Mouse (Mus musculus): ENCODE results near the gene Fxyd7.

Fxyd7 gene

DNA sequence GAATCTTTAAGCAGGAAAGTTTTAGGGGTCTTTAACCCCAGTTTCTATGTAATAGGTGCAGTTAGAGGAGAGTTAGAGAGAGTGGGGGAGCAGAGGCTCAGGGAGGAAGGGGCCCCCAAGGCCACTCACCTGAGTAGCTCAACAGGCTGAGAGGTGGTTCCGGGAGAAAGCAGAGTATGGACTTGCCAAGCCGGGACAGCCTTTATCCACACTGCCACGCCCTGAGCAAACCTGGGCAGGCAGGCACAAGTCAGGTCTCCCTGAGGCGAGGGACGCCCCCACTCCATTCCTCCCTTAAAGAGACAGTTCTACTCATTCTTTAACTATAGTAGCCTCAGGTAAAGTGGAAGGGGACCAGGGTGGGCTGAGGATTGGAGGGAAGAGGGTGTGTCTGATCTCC lies 25.2 kb upstream of the Fxyd7 start, which contains the start of gene Fxyd3:
TSS of gene Fxyd3 (minus strand) at position 213 of the 400 bp plus-strand sequence.
- DNase-seq (ENCODE audit: low spot score), result no peak

DNA sequence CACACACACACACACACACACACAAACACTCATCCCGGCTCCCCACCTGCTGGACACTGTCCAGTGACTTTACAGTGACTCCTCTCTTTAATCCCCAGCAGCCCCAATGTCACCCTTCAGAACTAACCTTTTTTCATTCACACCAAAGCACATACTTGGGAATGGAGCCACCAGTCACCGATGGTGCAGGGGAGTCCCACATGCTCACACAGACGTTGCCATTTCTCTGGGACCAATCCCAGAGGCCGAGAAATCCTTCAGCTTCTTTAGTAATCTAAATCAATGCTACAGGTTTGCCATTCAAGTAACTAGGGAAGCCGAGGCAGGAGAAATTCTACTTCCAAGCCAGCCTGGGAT lies 23.4 kb upstream of the Fxyd7 start:
- no peak for DNase-seq (ENCODE audit: low spot score)

DNA sequence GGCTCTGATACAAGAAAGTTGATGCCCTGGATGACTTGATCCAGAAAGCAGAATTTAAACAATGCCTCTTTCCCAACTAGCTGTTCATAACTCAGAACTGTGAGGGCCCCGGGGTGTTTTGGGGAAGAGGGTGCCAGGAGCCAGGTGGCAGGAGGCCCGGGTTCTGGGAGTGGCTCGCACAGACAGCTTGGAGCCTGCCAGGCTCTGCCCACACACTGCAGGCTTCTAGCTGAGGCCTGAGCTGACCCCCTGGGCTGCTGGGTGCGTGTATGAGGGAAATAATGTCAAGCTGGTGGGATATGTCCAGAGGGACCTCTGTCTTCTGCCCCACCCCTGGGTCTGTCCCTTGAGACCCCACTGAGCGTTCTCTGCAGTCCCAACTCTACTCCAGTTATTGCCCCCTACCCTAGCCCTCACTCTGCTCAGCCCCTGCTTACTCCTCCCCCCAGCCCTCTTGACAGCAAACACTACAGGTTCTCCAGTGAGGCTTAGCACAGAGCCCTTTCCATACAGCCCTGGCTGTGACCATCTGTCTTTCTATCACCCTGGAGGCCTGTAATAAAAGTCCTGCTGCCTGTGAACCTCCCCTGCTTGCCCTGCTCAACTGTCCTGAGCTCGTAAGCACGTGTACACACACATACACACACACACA lies 22.9 kb upstream of the Fxyd7 start:
- DNase-seq (ENCODE audit: low spot score), result no peak

DNA sequence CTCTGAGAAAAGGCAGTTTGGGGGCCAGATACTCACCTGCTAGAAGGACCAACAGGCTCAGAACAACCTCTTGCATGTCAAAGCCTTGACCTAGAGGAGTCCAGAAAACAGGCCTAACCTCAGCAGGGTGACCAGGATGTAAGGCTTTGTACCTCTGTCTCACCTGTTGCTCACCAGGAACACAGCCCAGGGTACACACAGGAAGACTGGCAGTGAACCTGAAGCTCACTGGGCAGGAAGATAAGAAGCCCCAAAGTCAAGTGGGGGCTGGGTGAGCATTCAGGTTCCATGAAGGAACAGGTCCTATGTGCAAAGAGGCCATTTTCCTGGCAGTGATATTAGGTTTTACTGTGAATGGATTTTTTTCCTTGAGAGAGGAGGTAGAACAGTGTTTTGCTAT lies 22.3 kb upstream of the Fxyd7 start:
- no peak for DNase-seq (ENCODE audit: low spot score)

DNA sequence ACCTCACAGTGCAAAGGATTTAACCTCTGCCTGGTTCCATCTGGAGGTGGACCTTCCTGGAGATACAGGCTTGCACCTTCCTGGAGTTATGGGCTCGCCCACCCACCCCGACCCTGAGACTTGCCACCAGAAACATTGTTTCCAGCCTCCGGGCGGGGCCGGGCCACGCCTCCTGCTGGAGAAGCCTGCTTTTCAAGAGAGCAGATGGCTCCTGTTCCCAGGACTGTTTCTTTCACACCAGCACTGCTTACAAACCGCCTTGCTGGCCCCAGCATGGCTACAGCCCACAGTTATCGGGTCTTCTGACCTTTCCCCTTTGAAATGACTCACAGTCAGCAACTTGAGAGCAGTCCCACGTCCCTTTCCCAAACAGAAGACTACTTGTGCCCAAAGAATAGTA lies 21.1 kb upstream of the Fxyd7 start:
- DNase-seq (ENCODE audit: low spot score), result no peak

DNA sequence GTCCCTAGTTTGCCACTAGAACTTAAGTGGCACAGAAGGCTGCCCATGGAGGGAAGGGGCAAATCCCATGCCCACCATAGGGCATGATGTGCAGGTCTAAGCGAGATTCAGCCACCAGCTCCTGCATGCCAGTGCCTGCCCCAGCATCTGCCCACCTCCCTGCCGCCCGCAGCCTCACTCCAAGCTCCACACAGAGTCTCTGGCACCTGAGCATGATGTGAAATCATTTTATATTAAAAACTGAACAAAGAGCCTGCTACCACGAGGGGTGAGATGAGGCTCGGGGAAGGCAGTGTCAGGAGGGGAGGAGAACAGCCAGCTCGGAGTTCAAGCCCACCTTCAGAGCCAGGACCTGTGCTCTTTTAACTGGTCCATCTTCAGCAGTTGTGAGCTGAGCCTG lies 19.1 kb upstream of the Fxyd7 start:
- no peak for DNase-seq (ENCODE audit: low spot score)

DNA sequence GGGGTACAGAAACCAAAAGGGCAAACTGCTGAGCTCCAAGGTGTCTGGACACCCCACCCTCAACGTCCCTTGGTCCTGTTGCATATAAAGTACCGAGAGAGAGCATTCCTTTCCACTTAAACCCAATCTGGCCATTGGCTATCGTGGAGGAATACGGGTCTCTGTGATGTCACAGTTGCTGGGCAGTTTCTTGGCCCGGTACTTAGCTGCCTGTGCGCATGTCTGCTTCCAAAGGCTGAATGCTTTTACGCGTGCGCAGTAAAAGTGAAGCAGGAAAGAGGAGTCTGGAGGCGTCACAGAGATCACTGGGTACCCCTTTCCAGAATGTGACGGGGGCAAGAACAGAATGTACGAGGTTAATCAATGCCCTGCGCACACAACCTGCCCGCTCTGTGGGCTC lies 18.2 kb upstream of the Fxyd7 start:
- no peak for DNase-seq (ENCODE audit: low spot score)

DNA sequence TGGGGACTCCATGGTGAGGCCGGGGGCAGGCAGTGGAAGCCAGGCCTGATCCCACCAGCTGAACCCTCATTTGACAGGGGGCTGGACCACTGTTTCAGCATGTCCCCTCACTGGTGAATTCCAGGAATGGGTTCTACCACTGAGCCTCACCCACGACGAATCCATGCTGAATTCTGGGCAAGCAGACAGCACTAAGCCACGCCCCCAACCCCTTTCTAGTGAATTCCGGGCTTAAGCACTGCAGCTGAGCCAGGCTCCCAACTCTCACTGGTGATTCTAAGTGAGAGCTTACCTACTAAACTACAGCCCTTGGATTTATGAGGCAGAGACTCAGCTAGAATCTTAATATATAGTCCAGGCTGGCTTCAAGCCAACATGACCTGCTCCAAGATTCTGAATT lies 16.6 kb upstream of the Fxyd7 start:
- DNase-seq (ENCODE audit: low spot score), result no peak

DNA sequence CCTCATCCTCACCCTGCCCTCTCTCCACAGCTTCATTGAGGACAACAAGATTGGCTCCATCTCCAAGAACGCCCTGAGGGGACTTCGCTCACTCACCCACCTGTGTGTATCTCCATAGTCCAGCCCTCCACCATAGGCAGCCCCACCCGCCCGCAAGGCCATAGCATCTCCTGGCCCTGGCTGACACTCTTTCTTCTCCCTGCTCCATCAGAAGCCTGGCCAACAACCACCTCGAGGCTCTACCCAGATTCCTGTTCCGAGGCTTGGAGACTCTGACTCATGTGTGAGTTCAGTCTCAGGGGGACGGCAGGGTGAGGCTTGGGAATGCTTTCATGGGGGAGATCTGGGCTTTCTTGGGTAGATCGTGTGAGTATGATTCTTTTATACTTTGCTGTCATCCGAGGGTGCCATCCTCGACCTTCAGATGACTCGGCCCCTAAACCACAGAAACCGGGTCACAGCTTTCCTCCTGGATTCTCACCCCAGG lies 11.8 kb upstream of the Fxyd7 start:
- no peak for DNase-seq (ENCODE audit: low spot score)

DNA sequence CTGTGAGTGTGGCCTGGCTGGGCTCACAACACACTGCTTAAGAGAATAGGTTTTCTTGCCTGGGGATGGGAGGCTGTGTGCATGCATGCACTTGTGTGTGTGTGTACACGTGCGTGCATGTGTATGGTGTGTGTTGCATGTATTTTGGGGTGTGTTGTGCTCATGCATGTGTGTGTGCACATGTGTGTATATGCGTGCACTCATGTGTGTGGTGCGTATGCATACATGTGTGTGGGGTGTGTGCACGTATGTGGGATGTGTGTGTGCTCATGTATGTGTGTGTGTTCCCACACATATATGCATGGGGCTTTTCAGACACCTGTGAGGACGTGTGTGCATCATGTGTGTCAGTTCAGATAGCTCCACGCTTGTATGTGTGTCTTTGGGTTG lies 9.3 kb upstream of the Fxyd7 start:
- DNase-seq (ENCODE audit: low spot score), result no peak

DNA sequence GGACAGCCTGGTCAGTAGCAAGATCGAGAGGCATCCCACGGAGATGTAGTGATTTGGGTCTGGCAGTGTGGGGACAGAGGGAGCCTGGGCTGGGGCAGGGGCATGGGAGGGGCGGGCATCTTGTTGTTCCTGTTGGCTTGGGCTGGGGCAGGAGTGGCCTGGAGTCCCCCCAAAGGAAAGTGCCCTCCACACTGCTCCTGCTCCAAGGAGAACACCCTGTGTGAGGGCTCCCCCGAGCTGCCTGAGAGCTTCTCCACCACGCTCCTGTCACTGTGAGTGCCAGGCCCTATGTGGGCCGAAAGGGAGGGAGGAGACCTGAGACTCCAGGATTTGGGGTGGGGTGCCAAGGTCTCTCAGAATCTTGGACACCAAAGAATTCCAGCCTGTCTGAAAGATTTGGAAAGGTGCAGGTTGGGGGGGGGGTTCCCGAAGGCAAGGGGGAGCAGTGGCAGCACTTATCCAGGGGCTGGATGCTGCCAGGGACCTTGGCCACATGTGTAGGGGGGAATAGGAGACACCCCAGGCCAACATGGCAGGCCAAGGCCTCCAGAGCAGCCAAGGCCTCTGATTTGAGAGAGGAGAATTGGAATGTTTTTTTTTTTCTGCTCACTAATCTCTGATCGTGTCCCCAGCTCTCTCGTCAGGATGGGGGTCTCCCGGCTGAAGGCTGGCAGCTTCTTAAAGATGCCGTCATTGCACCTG lies 8.8 kb upstream of the Fxyd7 start:
- DNase-seq (ENCODE audit: low spot score), result no peak

DNA sequence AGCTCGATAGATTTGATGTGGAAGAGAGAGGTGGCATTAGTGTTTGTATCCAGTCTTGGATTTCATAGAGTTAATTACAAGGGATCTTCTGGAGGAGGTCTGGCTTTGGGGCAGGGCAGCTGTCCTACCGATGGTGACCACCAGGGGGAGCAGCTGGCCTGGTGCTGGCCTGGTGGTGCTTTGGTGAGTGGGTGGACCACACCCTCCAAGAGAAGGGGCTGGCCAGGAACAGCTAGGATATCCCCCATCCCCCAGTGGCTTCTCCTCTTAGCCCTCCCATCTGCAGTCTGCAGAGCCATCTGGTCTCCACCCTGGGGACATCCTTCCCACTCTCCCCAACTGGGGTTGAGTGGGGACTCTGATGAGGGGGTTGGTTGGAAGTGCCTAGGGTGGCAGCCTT lies 7.8 kb upstream of the Fxyd7 start, which contains the start of gene Lgi4:
TSS of gene Lgi4 (plus strand) at position 235 of the 400 bp plus-strand sequence.
- peak; percentile 42 for DNase-seq (ENCODE audit: low spot score)

DNA sequence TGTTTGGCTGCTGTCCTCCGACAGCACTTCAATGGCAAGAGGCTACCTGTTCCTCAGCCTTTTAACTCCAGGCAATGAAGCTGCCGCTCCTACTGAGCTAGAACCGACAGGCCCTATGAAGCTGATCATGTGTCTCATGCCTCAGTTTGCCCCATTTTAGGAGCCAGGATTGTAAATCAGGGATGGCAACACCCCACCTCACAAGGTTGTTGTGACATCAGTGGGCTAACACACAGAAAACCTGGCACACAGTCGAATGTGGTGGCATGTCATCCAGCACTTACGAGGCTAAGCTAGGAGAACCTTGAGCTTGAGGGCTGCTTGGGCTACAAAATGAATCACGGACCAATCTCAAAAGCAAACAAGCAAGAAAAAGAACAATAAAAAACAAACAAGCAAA lies 6.9 kb upstream of the Fxyd7 start:
- no peak for DNase-seq (ENCODE audit: low spot score)

DNA sequence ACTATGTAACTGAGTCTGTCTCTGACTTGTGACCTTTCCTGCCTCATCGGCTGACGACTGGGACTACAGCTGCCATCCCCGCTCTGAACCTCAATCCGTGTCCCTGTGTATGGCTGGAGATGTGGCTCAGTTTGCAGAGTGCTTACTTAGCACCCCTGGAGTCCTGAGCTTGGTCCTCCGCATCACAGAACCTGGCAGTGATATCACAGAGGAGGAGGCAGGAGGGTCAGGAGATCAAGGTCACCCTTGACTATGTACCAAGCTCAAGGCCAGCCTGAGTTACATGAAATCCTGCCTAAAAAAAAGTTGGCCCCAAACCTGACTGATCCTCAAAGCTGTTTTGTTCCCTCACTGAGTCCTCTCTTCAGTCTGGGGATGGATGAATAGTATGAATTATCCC lies 6.5 kb upstream of the Fxyd7 start:
- DNase-seq (ENCODE audit: low spot score), result no peak

DNA sequence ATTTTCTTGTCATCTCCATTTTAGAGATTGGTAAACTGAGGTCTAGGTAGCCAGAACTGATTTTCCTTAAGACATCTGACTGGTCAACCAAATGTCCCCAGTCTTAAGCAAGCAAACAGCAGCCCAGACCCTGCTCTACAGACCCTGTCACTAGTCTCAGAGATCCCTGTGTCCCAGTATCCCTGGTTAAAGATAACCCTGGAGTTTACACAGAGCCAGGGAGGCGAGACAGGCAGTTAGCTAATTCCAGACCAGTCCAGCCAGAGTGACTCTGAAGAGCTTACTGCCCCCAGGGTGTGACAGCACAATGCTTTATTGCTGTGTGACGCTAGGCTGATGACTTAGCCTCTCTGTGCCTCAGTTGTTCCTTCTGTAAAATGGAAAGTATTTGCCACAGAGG lies 5.8 kb upstream of the Fxyd7 start, which contains the start of gene Fxyd1:
TSS of gene Fxyd1 (minus strand) at position 129 of the 400 bp plus-strand sequence.
- no peak for DNase-seq (ENCODE audit: low spot score)

DNA sequence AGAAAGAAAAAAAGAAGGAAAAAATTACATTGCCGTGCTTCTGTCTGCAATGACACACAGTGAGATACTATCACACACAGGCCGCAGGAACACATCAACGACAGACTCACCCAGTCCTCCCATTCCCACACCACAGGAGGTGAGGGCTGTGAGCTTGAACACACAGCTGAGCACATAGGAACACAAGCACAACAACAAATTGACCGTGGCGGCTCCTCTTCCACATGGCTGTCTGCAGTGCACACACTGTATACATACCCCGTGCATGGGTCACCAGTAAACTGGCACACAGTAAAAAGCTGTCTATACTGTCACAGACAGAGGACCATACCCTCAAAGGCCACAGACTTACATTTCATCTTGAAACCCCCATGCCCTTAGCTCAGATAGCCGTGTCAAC lies 5.2 kb upstream of the Fxyd7 start:
- DNase-seq (ENCODE audit: low spot score), result no peak

DNA sequence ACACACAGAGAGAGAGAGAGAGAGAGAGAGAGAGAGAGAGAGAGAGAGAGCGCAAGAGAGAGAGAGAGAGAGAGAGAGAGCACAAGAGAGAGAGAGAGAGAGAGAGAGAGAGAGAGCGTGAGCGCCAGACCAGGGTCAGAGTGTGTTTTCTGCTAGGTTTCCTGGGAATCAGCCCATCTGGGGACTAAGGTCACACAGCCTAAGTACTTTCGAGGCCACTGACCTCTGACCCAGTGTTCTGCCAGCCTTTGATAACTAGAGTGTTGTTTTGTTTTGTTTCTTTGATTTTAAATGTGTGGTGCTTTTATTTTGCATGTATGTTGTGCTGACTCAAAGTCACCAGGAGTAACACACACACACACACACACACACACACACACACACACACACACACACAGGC lies 4.6 kb upstream of the Fxyd7 start:
- no peak for DNase-seq (ENCODE audit: low spot score)

DNA sequence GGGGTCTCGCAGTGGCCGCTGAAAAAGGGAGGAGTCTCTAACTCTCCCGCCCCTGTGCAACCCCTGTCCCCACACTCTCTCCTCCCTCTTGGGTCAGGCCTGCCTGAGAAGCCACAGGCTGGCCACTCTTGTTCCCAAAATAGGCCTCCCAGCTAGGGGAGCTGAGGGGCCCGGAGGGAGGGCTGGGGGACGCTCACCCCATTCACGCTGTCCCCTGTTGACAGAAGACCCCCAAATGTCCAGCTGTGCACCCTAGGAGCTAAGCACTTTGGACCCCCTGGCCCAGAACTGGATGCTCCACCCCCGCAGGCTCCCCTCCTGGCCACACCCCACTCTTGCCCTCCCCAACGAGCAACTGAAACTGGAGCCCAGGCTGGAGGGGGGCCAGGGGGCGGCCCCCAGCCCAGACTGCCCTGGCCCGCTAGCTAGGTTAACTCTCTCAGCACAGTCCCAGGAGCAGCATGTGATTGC lies 4.1 kb upstream of the Fxyd7 start:
- DNase-seq (ENCODE audit: low spot score), result no peak

DNA sequence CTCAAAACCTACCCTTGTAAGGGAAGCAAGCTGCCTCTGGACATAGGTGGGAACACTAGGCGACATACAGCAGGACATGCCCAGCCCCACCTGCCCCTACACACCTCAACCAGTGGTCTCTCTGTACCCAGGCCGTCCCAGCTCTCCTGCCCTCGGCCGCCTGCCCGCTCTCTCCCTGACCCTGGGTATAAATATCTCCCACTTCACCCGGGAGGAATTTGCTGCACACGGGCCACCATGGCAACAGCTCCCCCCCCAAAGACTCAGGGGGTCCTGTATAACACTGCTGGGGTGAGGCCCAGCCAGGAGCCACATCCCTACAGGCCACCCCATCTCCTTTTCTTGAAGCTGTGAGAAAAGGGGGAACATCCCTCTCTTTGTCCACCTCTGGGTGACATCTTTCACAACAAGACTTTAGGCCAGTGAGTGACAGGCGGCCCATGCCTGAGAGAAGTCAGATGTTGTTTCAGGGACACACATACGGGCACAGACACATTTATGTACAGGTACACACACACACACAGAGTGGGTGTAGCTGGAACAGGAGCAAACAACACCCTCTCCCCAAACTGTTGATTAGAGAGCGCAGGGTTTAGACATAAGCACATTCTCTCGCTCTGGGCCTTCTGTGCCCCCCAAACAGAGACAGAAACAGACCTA lies 3.5 kb upstream of the Fxyd7 start:
- no peak for DNase-seq (ENCODE audit: low spot score)

DNA sequence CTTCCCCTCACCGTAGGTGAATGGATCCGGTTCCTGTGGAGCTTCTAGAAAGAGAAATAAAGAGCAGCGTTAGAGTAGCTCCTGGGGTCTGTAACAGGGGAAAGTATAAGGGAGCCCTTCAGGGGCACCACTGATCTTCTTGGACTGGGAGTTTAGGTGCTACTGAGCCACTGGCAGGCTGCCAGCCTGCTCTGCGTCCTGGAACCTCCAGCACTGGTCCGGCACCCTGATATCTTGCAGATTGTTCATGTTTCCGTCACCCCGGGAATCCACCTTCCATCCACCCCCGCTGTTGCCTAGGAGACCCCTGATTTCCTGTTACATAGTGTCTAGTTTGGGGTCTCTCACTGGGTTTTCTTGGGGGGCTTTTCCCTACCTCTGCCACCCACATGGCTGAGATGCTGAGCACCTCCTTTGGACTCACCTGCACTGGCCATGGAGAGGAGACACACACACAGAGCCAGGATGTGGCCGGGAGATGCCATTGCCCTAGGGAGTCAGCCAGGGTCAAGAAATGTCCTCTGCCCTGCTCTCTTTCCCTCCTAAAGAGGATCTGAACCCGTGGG lies 2.7 kb upstream of the Fxyd7 start:
- no peak for DNase-seq (ENCODE audit: low spot score)

DNA sequence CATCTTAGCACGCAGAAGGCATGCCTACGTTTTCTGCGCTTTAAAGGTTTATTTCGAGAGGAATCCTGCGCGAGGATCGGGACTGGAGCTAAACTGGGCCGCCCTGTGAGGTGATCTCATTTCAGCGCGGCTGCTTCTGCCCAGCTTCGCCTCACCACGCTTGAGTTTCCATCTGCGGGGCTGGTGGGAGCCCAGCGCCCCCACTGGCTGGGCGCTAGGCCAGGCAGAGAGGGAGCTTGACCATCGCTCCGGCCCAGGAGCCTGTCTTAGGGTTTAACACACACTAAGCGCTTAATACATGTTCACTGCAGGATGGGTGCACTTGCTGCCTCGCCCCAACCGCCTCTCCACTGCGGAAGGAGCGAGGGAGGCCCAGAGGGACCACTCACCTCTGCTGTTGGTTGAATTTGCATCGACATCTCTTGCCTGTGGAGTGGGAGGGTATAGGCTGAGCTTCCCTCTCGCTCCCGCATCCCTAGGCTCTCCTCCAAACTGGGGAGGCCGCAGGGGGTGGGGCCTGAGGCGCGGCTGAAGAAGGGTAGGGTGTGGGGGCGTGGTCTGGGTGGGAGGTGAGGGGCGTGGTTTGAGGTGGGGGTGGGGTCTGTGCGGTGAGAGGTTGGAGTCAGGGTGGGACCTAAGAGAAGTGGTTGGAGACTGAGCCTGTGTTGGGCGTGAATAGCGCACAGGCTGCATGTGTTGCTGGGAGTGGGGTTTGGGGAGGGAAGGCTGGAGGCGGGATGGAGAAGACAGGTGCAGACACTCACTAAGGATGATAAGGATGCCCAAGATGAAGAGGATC lies 1.6 kb upstream of the Fxyd7 start:
- DNase-seq (ENCODE audit: low spot score), result no peak

DNA sequence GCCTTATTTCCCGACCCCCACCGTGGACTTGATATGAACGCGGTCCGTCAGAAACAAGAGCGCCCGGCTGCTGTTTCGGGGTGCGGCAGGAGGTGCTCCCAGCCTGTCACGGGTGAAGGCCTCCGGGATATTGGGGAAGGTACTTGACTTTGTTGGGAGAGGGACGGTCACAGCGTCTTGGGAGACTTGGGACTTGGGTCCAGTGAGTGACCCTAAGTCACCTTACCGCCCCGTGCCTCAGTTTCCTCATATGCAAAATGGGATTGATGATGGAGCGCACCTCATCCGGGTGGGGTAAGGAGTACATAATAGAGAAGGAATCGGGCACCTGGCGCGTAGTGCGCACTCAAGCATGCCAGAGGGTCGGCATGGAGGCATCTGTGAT lies 976 bp upstream of the Fxyd7 start:
- DNase-seq (ENCODE audit: low spot score), result no peak
